Mouse (Mus musculus) testis, adult 2 months (tissue): ENCODE data around the gene Npas3.

Experiments used
- CTCF ChIP-seq: fragments of 200-500 bp; IDR thresholded peaks from 2 replicates; pipeline ENCODE4 v1.5.1; 2012; ENCODE audit warnings: low read depth, mild to moderate bottlenecking, inconsistent platforms, low read length, moderate library complexity; ENCODE audit not compliant: control insufficient read depth, insufficient read depth, insufficient replicate concordance
- POLR2A ChIP-seq: fragments of 200-500 bp; IDR thresholded peaks from 2 replicates; pipeline ENCODE4 v1.6.1; 2012; ENCODE audit warnings: low read depth, mild to moderate bottlenecking, inconsistent platforms, low read length, moderate library complexity; ENCODE audit not compliant: control insufficient read depth

- TF ChIP-seq CTCF (no peak), POLR2A (no peak)
Measured at GRCm38 (mm10) chr12:53997141-53997540, 748.7 kb downstream of the Npas3 start.
